Mouse (Mus musculus): ENCODE results near the gene Trp63.

DNA sequence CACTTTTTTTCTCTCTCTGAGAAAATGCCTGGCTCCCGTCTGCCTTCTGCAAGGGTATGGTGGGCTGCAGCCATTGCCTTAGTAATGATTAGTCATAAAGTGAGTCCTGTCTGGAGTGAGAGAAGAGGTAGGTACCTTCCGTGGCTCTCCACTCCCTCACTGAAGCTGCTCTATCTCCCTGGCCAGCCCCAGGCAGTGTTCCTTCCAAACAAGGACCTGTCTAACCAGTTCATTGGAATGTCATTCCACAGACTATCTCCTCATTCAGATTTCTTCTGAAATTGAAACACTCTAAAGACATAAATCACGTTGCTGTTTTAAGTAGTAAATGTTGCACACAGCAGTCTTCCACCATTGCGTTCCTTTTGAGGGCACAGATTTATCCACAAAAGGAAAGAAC, 96.4 kb downstream of the Trp63 start:
- no peak for TF ChIP-seq CTCF (IDR thresholded peaks at IDR 0.05; ENCODE audit: low read depth, low read length)
- no peak for TF ChIP-seq POLR2A (IDR thresholded peaks at IDR 0.05; ENCODE audit: borderline replicate concordance, low read depth, low read length)

All from bone marrow macrophage, adult 2 months (primary cell).